Mouse (Mus musculus): ENCODE measurements around the gene Tmem232.
A peak's percentile ranks its signal among the peaks of the same experiment; 100 is the strongest.
"Not testable (repeated sequence)": the region's sequence is repeated elsewhere in the genome, so short reads cannot be mapped to it uniquely, and the experiment has no call there.

The Tmem232 gene

GRCm38 (mm10) chr17:65540441-65541272 is at the start of gene Tmem232:
Gene Tmem232, minus strand, starts transcription at chr17:65540782.
- peak; percentile 30 for DNase-seq

- DNase-seq, result no peak
These were observed 46.3 kb upstream of the Tmem232 start for GRCm38 (mm10) chr17:65586892-65587291.

- no peak for DNase-seq
These were observed 40.9 kb upstream of the Tmem232 start for GRCm38 (mm10) chr17:65581440-65581839.

GRCm38 (mm10) chr17:65579766-65580165 is 39.2 kb upstream of the Tmem232 start:
- no peak for DNase-seq

DNA sequence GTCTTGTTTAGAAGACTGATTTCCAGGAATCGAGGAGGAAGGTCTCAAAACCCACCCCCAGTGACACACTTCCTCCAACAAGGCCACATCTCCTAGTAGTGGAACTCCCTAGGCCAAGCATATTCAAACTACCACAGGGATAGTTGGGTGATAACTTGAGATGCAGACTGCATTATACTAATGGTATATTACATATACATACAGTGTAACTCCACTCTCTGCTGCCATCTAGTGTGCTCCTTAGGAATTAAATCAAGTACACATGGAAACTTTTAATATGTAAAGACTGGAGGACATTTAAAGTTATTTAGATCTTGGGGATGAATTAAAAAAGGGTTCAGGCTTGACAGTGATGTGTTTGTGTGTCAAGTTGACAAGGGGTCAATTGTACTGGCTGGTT is 34.8 kb upstream of the Tmem232 start:
- DNase-seq, result no peak

GRCm38 (mm10) chr17:65574850-65575249 is 34.3 kb upstream of the Tmem232 start:
- no peak for DNase-seq

DNA sequence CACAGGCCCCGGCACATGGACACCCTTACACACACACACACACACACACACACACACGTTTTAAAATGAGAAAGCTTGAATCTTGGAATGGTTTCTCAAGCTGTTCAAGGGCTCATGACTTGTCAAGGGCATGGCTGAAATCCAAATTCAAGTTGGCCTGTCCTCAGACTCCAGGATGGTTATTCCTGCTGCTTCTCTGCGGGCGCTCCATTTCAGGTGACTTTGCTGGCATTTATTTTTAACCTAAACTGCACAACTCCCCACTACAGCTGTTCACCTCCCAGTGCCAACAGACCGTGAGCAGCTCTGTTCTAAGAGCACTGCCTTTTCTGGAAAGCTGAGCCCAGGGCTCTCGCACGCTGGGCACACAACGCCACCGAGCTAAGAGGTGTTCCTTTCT is 31.3 kb upstream of the Tmem232 start:
- DNase-seq, result peak; percentile 22

- DNase-seq, result no peak
These were observed 30.9 kb upstream of the Tmem232 start for GRCm38 (mm10) chr17:65571466-65571865.

GRCm38 (mm10) chr17:65564189-65564588 is 23.6 kb upstream of the Tmem232 start:
- DNase-seq, result no peak

DNA sequence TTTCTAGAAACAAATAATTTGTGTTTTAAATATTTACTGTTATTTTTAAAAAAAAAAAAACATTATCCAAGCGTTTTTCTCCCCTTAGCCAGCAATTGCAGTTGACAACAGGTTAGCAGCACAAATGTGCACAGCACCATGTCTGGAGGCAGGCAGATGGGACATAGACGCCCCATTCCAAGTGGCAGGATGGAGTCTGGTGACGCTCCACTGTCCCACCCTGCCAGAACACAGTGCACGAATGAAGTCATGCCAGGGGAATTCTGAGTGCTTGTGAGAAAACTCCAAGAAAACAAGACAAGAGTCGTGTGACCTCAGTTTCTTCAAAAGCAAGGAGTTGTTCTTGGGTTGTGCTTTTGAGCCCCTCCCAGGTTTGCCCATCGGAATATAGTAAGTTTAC is 22.8 kb upstream of the Tmem232 start:
- no peak for DNase-seq

- peak; percentile 65 to 67 for DNase-seq
These were observed 22.2 kb upstream of the Tmem232 start for GRCm38 (mm10) chr17:65562761-65563160.

DNA sequence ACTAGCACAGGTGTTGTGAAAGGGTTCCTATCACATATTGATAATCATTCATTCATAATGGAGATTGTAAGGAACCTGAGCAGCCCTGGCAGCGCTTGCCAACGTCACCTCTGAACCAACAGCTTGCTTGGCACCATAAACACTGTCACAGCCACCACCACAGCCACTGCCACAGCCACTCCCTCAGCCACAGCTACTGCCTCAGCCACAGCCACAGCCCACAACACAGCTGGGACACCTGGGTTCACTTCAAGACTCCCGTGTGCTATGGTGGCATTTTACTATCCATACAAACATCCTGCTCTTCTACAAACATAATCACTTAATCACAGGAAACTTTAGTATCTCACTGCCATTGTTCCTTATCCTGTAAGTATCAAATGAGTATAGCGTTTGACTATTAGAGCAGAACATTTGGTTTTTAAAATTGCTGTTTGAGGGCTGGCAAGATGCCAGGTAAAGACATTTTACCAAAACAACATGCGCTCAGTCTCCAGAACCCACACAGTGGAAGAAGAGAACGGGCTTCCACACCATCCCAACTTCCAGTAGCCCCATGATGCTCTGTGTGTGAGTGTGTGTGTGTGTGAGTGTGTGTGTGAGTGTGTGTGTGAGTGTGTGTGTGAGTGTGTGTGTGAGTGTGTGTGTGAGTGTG is 20.9 kb upstream of the Tmem232 start:
- no peak for DNase-seq

DNA sequence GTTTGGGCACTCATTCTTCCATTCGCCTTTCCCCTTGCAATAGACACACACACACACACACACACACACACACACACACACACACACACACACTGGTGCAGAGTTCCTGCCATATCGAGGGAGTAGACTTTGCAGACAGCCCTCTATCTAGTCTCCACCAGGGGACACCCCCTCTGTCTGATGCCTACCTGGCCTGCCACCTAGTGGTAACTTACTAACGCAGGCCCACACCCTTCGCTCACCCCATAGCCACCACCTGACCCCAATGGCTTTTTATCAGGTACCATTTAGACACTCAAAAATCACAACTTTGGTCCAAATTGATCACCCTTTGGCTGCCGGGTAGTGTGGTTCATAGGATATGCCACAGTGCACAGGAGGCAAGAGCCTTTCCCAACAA is 18.7 kb upstream of the Tmem232 start:
- no peak for DNase-seq

- no peak for DNase-seq
These were observed 18.2 kb upstream of the Tmem232 start for GRCm38 (mm10) chr17:65558788-65559187.

DNA sequence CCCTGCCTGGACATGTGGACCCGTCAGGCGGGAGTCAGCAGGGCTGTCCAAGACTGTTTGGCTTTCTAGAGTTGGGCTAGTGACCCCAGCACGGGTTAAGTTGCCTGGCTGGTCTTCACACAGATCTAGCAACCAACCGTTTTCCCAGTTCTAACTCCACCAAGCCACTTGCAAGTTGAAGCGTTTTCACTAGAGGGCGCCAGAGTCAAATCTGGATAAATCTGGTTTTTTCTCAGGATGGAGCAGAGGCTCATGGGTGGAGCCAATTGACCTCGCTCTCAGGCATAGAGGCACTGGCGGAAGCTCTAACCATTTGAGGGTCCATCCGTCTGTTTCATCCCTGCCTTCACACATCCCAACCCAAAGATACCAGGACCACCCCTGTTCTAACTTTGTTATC is 17.6 kb upstream of the Tmem232 start:
- peak; percentile 70 for DNase-seq

DNA sequence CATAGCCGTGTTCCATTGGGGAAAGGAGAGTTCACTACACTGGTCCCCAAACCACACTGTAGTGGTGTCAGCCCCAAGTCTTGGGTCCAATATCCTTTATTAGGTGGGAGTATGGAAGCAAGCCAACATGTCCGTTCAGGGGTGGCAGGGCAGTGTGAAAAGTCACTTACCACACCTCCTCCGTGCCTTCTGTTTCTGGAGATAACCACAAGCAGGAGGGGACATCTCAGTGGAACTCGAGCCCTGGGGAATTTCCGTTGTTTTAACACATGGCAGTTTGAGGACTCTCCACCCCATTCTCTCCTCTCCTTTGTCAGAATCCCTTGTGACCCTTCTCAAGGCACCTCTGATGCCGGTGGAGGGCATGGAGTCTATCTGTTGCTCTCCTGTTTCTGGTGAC is 16.6 kb upstream of the Tmem232 start:
- no peak for DNase-seq

- no peak for DNase-seq
These were observed 16.2 kb upstream of the Tmem232 start for GRCm38 (mm10) chr17:65556798-65557197.

DNA sequence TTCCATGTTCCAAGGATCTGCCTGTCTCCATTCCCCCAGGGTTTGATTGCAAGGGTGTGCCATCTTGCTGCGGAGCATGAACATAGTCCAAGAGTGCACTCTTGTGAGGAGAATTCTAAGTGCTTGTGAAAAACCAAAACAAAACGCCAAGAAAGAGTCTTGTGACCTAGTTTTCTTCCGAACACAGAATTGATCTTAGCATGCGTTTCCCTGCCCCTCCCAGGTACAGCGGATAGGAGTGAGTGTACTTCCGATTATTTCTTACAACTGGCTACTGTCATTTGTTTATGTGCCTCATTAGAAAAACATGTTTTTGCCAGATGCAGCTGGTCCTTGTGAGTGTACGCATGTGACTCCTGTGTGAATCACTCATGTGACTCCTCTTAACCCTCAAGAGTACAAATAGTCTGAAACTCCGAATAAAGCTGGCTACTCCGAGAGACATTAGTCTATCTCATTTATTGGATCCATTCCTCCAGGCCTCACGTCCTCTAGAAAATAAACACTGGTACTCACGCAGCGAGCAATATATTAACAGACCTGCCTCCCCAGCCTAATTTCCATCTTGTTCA is 11.9 kb upstream of the Tmem232 start:
- no peak for DNase-seq

DNA sequence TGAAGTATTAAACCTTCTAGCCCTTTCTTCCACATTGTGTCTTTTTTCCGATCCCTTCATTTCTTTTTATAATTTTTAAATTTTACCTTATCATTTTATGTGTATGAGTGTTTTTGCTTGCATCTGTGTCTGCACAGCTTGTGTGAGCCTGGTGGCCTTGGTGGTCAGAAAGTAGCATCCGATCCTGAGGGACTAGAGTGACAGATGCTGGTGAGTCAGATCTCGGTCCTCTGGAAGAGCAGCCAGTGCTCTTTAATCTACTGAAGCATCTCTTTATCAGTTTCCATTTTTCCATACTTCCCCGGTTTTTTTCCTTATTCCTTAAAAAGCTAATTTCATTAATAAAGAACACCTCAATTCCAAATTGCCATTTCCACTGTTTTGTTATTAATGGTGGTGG is 9.8 kb upstream of the Tmem232 start:
- no peak for DNase-seq

- no peak for DNase-seq
These were observed 8.2 kb upstream of the Tmem232 start for GRCm38 (mm10) chr17:65548698-65549365.

- not testable (repeated sequence) for DNase-seq
These were observed 5.6 kb upstream of the Tmem232 start for GRCm38 (mm10) chr17:65546221-65546620.

DNA sequence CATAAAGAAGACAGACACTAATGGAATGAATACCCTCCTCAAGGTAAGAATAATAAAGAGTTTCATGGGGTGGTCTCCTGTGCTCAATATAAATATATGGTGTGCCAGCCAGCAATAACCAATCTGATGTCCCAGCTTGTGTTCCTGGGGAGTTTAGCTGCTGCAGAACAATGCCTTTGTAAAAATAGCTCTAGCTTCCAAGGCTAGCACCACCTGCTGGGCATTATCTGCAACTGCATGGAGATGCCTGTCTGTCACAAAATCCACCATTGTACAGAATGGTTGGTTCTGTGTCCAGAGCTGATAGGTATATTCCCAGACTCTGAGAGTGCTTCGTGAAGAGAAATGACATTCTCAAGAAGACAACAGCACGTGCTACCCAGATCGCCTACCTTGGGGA is 4.4 kb downstream of the Tmem232 start:
- peak; percentile 50 to 51 for DNase-seq

DNA sequence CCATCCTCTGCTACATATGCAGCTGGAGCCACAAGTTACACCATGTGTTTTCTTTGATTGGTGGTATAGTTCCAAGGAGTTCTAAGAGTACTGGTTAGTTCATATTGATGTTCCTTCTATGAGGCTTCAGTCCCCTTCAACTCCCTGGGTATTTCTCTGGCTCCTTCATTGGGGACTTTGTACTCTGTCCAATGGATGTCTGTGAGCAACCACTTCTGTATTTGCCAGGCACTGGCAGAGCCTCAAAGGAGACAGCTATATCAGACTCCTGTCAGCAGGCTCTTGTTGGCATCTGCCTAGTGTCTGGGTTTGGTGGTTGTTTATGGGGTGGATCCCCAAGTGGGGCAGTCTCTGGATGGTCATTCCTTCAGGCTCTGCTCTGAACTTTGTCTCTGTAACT is 8.2 kb downstream of the Tmem232 start:
- not testable (repeated sequence) for DNase-seq

- DNase-seq, result no peak
These were observed 13.1 kb downstream of the Tmem232 start for GRCm38 (mm10) chr17:65527529-65527928.
